Mouse (Mus musculus) frontal cortex, postnatal 10 days (tissue): ENCODE measurements around the gene Cyp3a13.
"Not testable (repeated sequence)": the region's sequence is repeated elsewhere in the genome, so short reads cannot be mapped to it uniquely, and the experiment has no call there.

Source experiments
- DNase-seq, 2 experiments: peaks; one replicate each; pipeline ENCODE4 v3.0.0; 2022; ENCODE audit warnings: low spot score in 2 of 2, mixed read lengths in 1 of 2

The Cyp3a13 gene

DNA sequence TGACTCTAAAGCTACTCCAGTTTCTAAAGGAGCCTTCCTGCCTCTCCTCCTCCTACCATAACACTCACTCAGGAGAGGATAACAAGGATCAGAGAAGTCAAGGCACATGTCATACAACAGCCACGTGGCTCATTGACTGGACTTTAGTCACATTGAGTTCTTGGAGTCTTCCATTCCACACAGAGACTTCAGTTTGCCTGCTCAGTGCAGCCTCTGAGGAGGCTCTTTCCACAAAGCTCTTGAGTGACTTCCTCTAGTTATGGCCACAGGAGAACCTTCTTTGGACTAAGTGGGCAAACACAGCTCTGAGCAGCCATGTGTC, 49.1 kb downstream of the Cyp3a13 start:
- DNase-seq, result not testable (repeated sequence)

DNA sequence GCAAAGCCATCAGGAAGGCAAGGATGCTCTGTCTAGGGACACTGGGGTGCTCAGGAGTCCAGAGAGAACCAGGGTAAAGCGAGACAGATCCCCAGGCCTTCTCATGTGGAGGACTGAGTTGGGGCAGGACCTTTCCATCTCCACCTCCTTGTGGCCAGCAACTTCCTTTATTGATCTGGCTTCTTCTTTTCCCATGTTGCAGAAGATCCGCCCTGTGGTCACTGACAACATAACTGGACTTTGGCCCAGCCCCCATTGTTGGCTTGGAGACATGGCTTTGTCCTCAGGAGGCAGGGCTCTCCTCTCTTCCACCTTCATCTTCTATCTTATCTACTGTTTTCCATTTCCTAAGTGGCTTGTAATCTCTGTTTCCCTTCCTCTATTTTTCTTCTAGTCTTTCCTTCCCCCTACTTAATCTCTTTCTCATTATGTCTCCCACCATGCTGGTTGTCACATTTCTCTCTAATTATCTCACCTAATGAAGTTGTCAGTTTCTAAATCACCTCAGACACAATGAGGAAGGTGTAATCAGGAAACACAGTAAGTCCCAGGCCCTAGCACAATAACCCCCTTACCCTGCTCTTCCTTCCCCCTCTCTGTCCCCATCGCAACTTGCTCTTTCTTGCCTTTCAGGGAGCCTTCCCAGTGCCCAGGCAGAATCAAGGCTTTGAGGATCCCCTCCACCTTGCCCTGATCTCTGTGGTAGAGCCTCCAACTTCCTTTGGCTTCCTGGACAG, 49.6 kb downstream of the Cyp3a13 start, which contains the start of gene Pilrb2:
TSS of gene Pilrb2 (minus strand) at position 172 of the 737 bp plus-strand sequence.
- not testable (repeated sequence) for DNase-seq

DNA sequence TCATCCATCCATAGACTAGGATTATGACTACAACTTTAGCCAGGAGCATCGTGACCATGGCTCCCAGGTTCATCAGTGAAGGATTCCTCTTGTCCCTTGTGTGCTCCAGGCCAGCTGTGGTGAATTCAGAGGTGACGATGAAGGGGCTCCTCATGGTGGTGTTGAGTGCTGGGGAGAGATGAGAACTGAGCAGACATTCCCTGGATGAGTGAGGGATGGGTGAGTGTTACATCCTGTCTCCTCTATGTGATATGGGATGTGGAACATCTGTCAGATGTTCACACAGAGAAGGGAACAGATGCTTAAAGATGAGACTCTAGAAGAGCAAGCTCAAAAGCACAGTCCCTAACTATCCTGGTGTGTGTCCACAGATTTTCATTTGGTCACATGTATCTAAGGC, 52.8 kb downstream of the Cyp3a13 start:
- DNase-seq, result not testable (repeated sequence)

DNA sequence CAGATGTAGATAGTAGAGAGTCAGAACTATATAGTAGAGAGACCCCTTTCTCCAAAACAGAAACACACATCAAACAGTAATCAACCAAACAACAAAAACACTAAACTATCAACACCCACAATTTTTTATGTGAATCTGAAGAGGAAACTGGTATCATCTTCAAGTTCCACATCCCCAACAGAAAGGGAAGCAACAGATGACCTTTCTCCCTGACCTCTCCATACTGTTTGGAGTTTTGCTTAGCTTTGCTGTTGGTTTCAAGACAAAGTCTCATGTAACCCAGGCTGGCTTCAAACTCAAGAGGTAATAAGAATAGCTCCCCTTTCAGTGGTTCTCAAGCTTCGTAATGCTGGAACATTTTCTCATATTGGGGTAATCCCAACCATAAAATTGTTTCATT, 57.4 kb downstream of the Cyp3a13 start:
- not testable (repeated sequence) for DNase-seq

DNA sequence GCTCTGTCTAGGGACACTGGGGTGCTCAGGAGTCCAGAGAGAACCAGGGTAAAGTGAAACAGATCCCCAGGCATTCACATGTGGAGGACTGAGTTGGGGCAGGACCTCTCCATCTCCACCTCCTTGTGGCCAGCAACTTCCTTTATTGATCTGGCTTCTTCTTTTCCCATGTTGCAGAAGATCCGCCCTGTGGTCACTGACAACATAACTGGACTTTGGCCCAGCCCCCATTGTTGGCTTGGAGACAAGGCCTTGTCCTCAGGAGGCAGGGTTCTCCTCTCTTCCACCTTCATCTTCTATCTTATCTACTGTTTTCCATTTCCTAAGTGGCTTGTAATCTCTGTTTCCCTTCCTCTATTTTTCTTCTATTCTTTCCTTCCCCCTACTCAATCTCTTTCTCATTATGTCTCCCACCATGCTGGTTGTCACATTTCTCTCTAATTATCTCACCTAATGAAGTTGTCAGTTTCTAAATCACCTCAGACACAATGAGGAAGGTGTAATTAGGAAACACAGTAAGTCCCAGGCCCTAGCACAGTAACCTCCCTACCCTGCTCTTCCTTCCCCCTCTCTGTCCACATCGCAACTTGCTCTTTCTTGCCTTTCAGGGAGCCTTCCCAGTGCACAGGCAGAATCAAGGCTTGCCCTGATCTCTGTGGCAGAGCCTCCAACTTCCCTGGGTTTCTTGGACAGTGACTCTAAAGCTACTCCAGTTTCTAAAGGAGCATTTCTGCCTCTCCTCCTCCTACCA, 63.3 kb downstream of the Cyp3a13 start, which contains the start of gene Pilrb1:
TSS of gene Pilrb1 (minus strand) at position 147 of the 751 bp plus-strand sequence.
- DNase-seq, result not testable (repeated sequence)

DNA sequence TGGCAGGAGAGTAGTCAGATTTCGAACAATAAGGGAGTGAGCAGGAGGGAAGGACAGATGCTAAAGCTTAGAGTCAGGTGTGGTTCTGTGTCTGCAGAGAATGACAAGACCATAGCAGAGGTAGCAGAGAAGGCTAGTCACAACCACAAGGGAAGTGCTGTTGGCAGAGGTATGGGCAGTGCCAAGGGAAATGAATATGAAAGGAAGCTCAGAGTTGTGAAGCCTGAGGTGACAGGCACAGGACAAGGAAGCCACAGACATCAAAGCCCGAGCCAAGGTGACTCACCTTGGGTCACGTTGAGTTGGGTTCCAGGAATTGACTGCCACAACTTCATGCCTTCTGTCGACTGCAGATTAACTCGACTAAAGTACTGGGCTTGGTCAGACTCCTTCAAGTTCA, 64.5 kb downstream of the Cyp3a13 start:
- not testable (repeated sequence) for DNase-seq

DNA sequence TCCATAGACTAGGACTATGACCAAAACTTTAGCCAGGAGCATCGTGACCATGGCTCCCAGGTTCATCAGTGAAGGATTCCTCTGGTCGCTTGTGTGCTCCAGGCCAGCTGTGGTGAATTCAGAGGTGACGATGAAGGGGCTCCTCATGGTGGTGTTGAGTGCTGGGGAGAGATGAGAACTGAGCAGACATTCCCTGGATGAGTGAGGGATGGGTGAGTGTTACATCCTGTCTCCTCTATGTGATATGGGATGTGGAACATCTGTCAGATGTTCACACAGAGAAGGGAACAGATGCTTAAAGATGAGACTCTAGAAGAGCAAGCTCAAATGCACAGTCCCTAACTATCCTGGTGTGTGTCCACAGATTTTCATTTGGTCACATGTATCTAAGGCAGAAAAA, 66.5 kb downstream of the Cyp3a13 start:
- not testable (repeated sequence) for DNase-seq

DNA sequence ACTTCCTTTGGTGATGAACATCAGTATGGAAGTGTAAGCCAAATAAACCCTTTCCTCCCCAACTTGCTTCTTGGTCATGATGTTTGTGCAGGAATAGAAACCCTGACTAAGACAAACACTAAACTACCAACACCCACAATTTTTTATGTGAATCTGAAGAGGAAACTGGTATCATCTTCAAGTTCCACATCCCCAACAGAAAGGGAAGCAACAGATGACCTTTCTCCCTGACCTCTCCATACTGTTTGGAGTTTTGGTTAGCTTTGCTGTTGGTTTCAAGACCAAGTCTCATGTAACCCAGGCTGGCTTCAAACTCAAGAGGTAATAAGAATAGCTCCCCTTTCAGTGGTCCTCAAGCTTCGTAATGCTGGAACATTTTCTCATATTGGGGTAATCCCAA, 71.1 kb downstream of the Cyp3a13 start:
- not testable (repeated sequence) for DNase-seq
